Mouse (Mus musculus) bone marrow, adult 2 months (tissue): ENCODE results near the gene Nkiras1.

Experiments used
- CTCF ChIP-seq: fragments of 200-500 bp; IDR thresholded peaks from 2 replicates; pipeline ENCODE4 v1.5.1; 2011; ENCODE audit warnings: low read length, control low read depth; ENCODE audit not compliant: control insufficient read depth, insufficient read depth
- POLR2A ChIP-seq: fragments of 200-500 bp; IDR thresholded peaks from 2 replicates; pipeline ENCODE4 v1.6.1; 2011; ENCODE audit warnings: low read depth, mild to moderate bottlenecking, control low read depth, low read length, borderline replicate concordance; ENCODE audit not compliant: control insufficient read depth

- TF ChIP-seq CTCF (no peak), POLR2A (no peak)
Observed at GRCm38 (mm10) chr14:18280375-18280774, 9.4 kb downstream of the Nkiras1 start.
